Mouse (Mus musculus): Measurements from ENCODE around the gene Rnf130.
A peak's percentile ranks its signal among the peaks of the same experiment; 100 is the strongest.

Rnf130 gene

DNA sequence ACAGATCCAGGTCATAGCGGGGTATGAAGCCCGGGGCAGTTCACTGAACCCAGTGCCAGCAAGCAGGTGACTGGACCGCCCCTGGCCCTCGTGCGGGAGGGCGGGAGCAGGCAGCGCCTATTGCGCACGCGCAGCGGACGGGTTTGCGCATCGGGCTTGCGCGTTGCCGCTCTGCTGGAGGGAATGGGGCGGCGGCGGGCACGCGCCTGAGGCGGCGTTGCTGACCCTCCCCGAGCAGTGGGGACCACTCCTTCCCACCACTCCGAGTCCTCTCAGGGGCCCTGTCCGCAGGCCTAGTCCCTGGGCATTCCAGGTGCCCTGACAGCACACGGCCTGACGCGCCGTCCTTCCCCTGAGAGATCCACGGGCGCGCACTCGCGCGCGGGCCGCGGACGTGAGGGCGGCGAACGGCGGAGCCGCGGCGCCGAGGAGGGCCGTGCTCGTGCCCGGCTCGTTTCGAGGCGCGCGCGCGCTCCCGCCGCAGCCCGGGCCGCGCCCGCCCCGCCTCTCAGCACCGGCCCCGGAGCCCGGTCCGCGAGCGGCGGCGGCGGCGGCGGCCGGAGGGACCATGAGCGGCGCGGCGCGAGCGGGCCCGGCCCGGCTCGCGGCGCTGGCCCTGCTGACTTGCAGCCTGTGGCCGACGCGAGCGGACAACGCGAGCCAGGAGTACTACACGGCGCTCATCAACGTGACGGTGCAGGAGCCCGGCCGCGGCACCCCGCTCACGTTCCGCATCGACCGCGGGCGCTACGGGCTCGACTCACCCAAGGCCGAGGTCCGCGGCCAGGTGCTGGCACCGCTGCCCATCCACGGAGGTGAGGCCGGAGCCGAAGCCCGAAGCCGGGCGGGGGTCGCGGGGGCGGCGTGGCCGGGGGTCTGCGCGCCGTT is at the start of gene Rnf130:
TSS of gene Rnf130 (plus strand) at position 514 of the 888 bp plus-strand sequence.
- peak; percentile 92 to 94 for DNase-seq (ENCODE audit: low spot score in 2 of 2)

DNA sequence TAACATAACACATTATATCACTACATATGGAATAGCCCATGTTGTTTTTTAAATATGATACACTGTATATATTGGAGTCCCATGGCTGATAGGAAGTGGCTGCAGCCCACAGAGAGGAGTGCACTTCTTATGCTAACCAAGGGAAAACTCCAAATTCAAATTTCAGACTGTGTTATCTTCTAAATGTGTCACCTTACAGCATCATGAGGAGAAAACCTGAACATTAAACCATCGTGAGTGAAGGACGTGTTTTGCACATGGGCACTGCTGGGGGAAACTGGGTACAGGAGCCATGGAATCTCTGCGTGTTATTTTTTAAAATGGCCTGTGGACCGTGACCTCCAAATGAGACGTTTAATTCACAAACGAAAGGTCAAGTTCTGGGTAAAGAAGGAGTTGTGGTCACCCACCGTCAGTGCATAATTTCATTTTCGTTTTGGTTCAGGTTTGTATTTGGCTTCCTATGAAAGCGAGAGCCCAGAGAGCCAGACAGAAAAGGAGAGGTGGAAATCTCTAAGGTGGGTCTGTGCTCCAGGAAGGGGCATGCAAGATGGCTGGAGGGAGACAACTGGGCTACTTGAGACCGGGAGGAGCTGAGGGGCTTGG is 47.1 kb upstream of the Rnf130 start:
- DNase-seq (ENCODE audit: low spot score in 2 of 2): no peak

DNA sequence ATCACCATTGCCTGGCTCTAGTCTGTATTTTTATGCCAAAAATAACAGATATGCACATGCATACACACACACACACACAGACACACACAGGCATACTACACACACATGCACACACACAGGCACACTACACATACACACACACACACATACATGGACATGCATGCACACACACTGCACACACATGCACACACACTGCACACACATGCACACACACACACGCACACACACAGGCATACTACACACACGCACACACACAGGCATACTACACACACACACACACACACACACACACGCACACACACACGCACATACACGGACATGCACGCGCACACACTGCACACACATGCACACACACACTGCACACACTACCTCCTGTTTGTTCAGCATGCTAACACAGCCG is 46.2 kb upstream of the Rnf130 start:
- DNase-seq (ENCODE audit: low spot score in 2 of 2): no peak

DNA sequence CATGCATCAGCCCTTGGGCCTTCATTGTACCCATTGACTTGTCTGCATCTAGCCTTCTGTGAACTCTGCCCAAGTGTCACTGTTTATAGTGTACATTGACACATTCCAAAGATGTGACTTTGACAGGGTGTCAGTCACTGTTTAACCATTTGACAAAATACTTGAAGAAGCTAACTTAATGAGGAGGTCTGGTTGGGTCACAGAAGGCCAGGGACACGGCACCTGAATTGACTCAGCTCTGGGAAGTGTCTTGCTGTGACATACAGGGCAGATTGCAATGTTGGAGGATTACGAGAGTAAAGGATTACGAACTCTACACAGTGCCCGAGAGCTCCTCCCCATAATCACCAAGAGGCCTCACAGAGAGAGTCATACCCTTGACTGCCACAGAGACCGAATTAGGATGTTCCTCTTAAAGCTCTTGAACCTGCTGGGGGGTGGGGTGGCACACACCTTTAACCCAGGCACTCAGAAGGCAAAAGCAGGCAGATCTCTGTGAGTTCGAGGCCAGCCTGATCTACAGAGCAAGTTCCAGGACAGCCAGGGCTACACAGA is 44.4 kb upstream of the Rnf130 start:
- DNase-seq (ENCODE audit: low spot score in 2 of 2): no peak

DNA sequence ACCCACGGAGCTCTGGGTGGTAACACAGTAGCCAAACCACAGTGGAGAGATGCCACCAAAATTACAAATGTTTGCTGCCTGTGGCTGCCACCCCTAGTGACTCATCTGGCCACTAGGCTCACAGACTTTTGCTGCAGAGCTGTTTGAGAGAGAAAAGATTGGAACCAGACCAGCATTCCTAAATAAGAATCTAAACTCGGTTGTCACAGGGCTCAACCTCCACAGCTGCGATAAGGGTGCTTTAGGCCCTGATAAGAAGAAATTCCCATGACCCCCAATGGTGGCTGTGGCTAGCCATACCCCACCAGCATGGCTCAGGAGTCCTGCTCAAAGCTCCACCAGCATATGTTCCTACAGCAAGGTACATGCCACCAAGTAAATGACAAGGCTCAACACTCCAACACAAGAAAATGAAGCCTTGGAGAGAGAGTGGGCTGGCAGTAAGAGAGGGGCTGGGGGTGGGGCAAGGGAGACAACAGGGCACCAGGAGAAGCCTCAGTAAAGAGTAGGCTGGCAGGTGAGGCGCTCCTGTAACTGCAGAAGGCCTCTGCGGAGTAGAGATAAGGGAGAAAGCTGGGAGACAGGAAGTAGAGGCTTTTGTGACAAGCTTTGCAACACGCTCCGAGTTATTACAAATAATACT is 43.7 kb upstream of the Rnf130 start:
- no peak for DNase-seq (ENCODE audit: low spot score in 2 of 2)

DNA sequence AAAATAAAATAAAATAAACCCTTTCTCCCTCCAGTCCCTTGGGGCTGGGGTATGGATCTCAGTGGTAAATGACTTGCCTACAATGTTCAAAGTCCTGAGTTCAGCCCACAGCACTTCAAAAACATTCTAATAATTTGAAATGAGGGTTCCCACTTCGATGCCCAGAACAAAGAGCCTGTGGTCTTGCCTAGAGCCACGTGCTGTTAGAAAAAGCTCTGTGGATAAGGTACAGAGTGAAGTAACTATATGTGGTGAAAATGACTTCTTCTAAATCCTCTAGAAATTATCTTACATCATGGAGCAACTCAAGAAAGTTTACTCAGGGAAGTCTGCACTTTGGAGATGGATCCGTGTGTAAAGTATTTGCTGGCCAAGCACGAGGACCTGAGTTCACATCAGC is 43.1 kb upstream of the Rnf130 start:
- no peak for DNase-seq (ENCODE audit: low spot score in 2 of 2)

DNA sequence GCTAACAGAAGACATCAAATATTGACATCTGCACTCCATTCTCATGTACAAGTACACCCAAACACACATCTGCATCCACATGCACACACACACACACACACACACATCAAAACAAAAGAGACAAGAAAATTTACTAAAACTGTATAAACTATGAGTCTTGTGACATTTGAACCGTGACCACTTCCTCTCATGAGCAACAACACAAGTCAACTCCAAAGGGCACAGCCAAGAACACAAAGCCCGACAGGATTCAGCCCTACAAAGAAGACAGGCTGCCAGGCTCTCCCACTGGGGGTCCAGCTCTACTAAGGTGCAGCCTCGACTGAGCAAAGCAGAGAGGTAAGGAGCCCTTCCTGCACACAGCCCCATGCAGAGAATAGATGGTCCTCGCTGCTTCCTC is 42.3 kb upstream of the Rnf130 start:
- DNase-seq (ENCODE audit: low spot score in 2 of 2): no peak

DNA sequence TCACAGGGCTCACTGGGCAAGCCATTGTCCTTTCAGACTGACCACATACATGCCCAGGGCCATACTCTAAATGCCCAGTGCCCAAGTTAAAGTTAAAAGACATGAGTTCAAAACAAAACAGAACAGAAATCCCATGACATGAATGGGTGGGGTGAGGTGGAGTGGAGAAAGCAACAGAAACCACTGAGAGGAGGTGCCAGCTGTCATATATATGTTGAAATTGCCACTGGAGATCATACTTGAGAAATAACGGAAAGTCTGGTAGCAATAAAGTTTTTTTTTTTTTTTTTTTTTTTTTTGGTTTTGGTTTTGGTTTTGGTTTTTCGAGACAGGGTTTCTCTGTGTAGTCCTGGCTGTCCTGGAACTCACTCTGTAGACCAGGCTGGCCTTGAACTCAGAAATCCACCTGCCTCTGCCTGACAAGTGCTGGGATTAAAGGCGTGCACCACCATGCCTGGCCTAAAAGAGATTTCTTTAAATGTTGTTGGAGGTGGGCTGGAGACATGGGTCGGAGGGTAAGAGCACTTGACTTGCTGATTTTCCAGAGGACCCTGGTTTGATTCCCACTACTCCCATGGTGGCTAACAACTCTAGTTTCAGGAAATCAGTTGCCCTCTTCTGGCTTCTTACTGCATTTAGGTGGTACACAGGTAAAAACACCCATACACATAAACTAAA is 41.1 kb upstream of the Rnf130 start:
- no peak for DNase-seq (ENCODE audit: low spot score in 2 of 2)

DNA sequence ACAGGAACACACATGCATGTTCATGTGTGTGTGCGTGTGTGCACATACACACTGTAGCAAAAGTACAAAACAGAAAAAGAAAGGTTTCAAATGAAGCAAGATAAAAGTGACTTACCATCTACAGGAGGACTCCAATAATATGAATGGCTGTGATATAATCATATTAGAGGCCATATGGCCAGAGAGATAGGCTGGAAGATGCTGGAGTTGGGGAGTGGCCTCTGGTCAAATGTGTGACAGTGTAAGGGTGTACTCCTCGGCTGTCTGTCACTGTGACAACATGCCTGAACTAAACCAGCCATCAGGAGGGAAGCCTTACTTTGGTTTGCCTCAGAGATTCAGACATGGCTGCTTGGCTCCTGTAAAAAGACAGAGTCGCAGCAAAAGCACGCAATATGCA is 40.1 kb upstream of the Rnf130 start:
- DNase-seq (ENCODE audit: low spot score in 2 of 2): no peak

DNA sequence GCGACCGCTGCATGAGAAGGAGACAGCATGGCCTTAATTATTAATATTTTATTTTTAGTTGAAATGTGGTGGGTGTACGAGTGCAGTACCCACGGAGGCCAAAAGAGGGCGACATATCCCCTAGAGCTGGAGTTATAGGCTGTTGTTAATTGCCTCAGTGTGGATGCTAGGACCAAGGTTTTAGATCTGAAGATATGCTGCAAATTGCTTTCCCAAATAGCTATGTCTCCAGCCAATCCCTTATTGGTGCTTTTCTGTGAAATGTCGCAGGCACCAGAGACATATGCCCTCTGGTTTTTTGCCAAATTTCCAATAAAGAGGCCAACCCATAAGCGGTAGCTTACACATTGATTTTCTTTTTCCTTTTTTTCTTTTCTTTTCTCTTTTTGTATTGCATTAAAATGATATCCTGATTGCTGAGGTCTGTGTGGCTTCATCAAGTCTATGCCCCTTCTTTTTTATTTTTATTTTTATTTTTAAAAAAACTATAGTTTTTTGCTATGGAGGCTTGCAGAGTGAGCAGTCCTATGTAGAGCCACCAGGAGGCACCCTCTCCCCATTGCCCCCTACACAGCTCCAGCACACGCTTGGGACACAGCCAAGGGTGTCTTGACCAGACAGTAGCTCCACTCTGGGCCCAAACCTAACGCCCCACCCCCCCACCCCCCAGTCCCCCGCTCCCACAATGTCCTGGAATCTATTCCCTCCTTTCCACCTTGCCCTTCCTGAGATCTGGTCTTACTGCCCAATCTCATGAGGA is 38.7 kb upstream of the Rnf130 start:
- no peak for DNase-seq (ENCODE audit: low spot score in 2 of 2)

DNA sequence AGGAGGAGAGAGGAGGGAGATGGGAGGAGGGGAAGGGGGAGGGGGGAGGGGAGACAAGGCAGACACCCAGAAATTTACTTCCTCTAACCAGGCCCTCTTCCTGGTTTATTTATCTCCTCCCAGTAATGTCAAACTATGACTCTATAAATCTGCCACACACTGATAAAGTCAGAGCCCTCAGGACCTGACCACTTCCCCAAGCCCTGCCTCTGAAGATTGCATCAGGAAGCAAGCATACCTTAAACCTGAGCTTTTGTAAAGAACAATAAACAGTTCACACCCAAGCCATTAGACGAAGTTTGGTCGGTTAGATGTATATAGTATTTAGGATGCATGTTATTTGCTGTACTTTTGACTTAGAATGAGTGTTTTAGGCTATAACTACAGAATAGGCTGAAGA is 30.6 kb upstream of the Rnf130 start:
- DNase-seq (ENCODE audit: low spot score in 2 of 2): no peak

DNA sequence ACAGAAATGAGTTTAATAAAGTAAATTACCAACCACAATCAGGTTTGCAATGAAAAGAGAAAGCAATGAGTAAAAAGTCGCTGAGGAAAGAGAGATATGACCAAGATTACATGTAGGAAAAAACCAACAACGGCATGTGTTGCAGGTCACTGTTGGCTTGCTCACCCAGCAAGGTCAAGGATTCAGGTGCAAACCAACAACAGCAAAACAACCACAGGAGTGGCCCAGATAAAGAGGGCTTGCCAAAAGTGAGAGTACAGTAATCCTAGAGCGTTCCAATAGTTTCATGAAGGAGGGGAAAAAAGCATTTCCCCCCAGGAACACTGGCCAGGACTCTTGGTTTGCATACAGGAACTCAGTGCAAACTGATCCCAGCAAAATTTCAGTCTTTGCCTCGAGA is 28.7 kb upstream of the Rnf130 start:
- DNase-seq (ENCODE audit: low spot score in 2 of 2): no peak

DNA sequence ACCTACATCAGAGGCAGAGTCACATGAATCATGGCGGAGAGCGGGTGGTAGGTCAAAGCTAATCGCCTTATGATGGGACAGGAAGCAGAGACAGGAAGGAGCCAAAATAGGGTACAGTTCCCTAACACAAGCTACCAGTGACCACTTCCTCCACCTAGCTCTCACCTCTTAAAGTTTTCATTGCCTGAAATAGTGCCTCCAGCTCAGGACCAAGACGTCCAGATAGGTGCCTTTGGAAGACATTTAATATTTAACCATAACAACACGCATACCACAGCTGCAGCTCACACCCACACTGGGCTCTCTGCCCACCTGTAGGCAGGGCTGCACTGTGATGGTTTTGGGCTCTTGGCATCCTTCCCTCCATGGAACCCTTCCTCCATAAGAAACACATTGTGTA is 27.8 kb upstream of the Rnf130 start:
- no peak for DNase-seq (ENCODE audit: low spot score in 2 of 2)

DNA sequence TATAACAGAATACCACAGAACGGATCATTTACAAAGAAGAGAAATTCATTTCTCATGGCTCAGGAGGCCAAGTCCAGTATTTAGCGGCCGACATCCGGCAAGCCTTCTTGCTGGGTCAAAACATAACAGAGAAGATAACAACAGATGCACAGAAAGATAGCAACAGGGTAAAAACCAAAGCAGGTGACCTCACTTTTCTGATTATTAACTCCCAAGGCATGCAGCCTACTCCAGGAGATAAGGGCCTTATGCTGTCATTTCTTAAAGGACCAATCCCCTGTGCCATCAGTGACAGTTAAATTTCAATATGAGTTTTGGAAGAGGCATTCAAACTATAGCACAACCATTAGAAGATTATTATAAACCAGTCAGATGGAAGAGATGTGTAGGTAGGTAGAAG is 22.3 kb upstream of the Rnf130 start:
- DNase-seq (ENCODE audit: low spot score in 2 of 2): no peak

DNA sequence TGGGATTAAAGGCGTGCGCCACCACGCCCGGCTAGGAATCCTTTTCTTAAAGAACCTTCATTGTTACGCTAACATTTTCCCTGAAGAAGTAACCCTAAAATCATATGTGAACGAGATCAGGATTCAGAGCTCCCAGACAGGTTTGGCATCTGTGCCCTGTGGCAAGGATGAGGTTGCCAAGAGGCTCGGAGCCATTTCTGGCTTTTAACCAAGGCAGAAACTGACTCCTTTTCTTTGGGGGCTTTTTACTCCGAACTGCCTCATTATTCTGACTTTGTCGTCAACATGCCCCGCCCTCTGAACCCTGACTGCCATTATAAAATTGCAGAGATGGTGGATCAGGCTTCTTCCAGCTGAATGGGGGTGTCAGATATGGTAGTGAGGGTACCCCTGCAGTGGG is 17.4 kb upstream of the Rnf130 start:
- DNase-seq (ENCODE audit: low spot score in 2 of 2): no peak

DNA sequence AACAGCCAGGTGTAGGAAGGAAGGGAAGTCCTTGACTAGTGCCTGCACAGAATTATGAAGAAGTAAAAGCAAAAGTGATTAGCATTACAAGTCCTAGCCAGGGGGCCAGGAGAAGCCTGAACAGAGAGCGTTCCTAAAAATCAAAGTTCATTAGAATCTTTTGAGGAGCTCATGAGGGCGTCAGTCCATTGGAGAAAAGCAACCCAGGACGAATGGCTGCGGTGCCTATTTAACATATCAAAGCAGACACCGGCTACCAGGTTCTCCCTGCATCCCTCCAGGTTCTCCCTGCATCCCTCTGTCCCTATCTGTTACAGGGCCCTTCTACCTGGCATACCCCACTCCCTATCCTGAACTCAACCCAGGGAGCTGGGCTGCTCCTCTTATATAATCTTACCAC is 16.9 kb upstream of the Rnf130 start:
- no peak for DNase-seq (ENCODE audit: low spot score in 2 of 2)

DNA sequence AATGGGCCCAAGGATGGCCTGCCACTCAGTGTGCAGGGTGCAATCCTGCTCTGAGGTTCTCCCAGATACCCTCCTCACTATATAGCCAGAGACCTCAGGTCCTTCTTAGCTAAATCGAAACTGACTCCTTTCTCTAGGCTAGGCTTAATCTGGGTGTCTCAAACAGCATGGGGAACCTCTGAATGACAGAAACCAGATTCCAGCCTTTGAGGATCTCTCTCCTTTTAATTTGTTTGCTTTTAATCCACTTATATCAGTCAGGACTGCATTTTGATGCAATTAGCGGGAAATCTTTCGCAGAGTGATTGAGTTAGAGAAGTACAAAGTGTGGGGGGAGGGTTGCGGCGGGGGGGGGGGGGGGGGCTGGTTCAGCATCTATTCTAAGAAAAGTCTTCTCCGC is 12.1 kb upstream of the Rnf130 start:
- no peak for DNase-seq (ENCODE audit: low spot score in 2 of 2)

DNA sequence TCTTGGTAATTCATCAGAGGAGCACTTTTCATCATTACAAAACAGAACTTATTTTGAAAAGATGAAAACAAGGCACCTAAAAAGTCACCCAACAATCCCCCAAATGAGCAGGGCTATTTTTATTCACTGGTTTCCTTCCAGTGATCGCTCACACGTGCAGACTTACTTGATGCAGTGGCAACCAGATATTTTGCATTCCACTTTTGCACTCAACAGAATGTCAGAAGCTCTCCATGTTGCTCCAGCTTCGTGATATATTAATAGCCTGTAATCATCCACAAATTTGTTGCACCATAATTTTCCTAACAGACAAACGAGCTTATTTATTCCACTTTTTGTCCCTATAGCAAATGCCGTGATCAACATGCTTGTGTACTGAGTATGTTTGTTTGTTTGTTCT is 8.6 kb upstream of the Rnf130 start:
- no peak for DNase-seq (ENCODE audit: low spot score in 2 of 2)

DNA sequence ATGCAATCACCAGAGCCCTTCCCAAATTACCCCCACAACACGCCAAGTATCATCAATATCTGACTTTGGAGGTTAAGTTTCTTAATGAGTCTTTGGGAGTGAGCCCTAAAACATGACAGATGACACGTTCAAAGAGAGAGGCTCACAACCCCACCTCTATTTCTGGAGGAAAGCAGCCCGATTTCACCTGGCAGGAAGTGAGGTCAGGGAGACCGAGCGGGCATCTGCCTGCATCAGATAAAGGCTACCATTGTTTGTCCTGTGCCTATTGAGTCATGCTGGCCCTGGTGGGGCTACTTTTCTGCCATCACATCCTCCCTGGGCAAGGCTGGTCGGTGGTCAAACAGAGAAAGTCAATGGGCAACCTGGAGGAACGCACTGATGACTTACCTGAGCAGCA is 7.6 kb upstream of the Rnf130 start:
- no peak for DNase-seq (ENCODE audit: low spot score in 2 of 2)

DNA sequence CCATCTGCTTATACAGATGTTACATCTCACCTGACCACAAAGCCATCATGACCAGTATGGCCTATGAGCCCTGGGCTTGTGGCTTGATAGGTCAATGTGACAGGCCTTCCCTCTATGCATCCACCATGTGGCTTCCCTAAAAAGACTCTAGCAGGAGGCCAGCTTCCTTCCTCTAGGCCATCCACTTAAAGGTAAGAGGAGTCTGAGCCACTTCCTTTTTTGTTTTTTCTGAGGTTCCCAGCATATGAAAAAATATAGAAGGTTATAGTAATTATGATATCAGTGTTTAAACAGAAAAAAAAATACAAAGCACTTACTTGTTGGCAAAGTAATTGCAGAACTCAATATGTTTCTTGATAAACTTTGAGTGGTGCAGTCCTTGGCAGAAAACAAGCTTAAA is 6.3 kb upstream of the Rnf130 start:
- DNase-seq (ENCODE audit: low spot score in 2 of 2): no peak

DNA sequence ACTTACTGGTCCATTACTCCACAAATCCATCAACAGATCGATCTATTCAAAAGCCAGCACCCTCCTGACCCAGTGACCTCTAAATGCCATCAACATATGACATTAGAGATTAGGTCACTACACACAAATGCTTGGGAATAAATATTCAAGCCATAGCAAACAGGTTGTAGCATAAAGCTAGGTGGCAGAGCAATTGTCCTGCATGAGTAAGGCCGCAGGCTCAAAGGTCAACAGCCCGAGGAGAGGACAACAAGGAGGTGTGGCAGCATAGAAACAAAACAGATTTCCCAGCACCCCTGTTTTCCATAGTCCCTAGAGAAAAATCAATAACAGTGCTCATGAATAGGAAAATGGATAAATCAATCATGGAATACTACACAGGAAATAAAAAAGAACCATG is 3.1 kb upstream of the Rnf130 start:
- DNase-seq (ENCODE audit: low spot score in 2 of 2): no peak
